Mouse (Mus musculus) neural tube, embryonic 15.5 days (tissue): ENCODE results near the gene Gm37240. TPM values are rescaled to one million over a fixed set of nuclear protein-coding genes. Genes with fewer than 3 reads are reported as not detected.

Experiments used
- ATAC-seq: fragments of 200-750 bp; cut with Nextera tagmentation; 2 replicates; pipeline ENCODE4 v1.8.0; 2017; ENCODE audit warnings: mild to moderate bottlenecking, moderate TSS enrichment, moderate library complexity; ENCODE audit not compliant: low FRiP score
- H3K27ac ChIP-seq: fragments of 300-500 bp; sonication (generic); replicated peaks from 2 replicates; pipeline ENCODE4 v1.5.1; 2015; ENCODE audit warnings: mild to moderate bottlenecking, inconsistent platforms
- H3K27me3 ChIP-seq: fragments of 300-500 bp; sonication (generic); replicated peaks from 2 replicates; pipeline ENCODE4 v1.6.1; 2015; ENCODE audit warnings: inconsistent platforms
- H3K36me3 ChIP-seq: fragments of 300-500 bp; sonication (generic); 2 replicates; pipeline ENCODE4 v1.6.1; 2015; ENCODE audit warnings: inconsistent platforms
- H3K4me1 ChIP-seq: fragments of 300-500 bp; sonication (generic); 2 replicates; pipeline ENCODE4 v1.6.1; 2015; ENCODE audit warnings: inconsistent platforms
- H3K4me2 ChIP-seq: fragments of 300-500 bp; sonication (generic); 2 replicates; pipeline ENCODE4 v1.6.1; 2015; ENCODE audit warnings: inconsistent platforms, mild to moderate bottlenecking, moderate library complexity
- H3K4me3 ChIP-seq: fragments of 300-500 bp; sonication (generic); replicated peaks from 2 replicates; pipeline ENCODE4 v1.5.1; 2015; ENCODE audit warnings: mild to moderate bottlenecking, inconsistent platforms
- H3K9ac ChIP-seq: fragments of 300-500 bp; sonication (generic); replicated peaks from 2 replicates; pipeline ENCODE4 v1.6.1; 2015; ENCODE audit warnings: mild to moderate bottlenecking, inconsistent platforms
- H3K9me3 ChIP-seq: fragments of 300-500 bp; sonication (generic); replicated peaks from 2 replicates; pipeline ENCODE4 v1.6.1; 2016; ENCODE audit warnings: inconsistent platforms
- WGBS: fragments of 180-500 bp; shearing (Covaris S2); methylation state at CpG from one replicate; pipeline ENCODE4 v1.1.7; 2015; ENCODE audit warnings: mixed read lengths; 5-methylcytosine and 5-hydroxymethylcytosine counted together
- polyA plus RNA-seq: library from polyadenylated mRNA; unstranded; fragments of >200 nt; fragmentation: Nextera tagmentation; extraction: Ambion mirVana; gene quantifications from 2 replicates; pipeline ENCODE4 v1.2.1, GENCODE M21; 2015

Gm37240 gene
- polyA plus RNA-seq, 1 experiment from 2014 or later: 0.99 TPM

DNA sequence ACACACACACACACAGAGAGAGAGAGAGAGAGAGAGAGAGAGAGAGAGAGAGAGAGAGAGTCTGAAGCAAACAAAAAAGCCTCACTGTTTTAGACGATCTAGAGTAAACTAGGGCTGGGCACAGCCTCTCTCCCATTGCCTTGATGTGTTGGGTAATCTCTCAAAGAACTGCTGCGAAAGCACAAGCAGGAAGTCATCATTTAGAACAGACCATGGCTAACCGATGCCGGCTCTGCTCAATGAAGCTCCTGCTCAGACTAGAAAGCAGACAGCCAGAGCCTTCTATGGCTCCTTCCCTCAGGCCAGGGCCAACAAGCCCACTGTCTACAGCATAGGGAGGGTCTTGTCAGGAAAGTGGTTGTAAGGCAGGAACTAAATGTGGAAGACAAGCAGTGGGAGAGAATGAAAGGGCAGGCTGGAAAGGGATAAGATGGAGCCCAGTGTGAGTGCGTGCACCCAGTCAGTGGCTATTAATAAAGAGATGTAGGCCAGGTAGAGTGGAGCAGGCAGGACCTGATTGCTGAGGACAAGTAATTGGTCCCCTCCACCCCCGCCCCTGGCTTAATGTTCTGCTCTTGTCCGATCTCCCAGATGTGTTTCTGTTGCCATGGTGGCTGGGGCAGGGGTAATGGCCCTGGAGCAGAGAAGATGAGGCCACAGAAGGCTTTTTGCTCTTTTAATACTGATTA, 1200.4 kb downstream of the Gm37240 start:
- H3K4me3 ChIP-seq: no peak overlapping the region
- H3K27me3 ChIP-seq: no peaks in the 10 kb centered on the region
- no peak overlapping the region for H3K27ac ChIP-seq
- H3K9ac ChIP-seq: no peak overlapping the region
- H3K4me1 ChIP-seq: peaks cover 4% of the 10 kb centered on the region; the same call in 1 of the 2 replicates
- no peak for ATAC-seq
- WGBS: 62% methylated on average over 7 of the region's 7 CpGs
- H3K36me3 ChIP-seq: no peaks in the 10 kb centered on the region
- H3K9me3 ChIP-seq: no peaks in the 10 kb centered on the region
- no peak overlapping the region for H3K4me2 ChIP-seq

DNA sequence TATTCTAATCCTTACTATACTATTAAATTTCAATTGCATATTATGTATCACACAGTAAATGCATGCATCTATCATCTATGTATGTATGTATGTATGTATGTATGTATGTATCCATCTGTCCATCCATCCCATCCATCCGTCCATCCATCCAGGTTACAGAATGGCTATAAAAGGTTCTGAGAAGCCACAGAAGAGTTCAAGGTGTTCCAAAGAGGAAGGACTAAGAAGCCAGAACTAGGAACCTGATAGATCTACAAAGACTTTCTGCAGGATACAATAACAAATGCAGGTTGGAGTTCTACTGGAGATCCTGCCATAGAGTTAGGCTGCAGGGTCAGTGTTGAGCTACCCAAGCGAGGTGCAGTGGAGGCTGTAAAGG, 1201.0 kb downstream of the Gm37240 start:
- no peaks in the 10 kb centered on the region for H3K27me3 ChIP-seq
- H3K4me1 ChIP-seq: peaks cover 4% of the 10 kb centered on the region; the same call in 1 of the 2 replicates
- no peaks in the 10 kb centered on the region for H3K36me3 ChIP-seq
- WGBS: 94% methylated on average over 2 of the region's 2 CpGs
- H3K4me2 ChIP-seq: no peak overlapping the region
- no peak overlapping the region for H3K4me3 ChIP-seq
- ATAC-seq: no peak
- H3K27ac ChIP-seq: no peak overlapping the region
- no peaks in the 10 kb centered on the region for H3K9me3 ChIP-seq
- no peak overlapping the region for H3K9ac ChIP-seq

GRCm38 (mm10) chr3:84685662-84686293, 1201.5 kb downstream of the Gm37240 start:
- no peak for ATAC-seq
- WGBS: 73% methylated on average over 8 of the region's 8 CpGs

GRCm38 (mm10) chr3:84683788-84684187, 1203.5 kb downstream of the Gm37240 start:
- H3K4me3 ChIP-seq: no peak overlapping the region
- H3K4me2 ChIP-seq: no peak overlapping the region
- no peaks in the 10 kb centered on the region for H3K36me3 ChIP-seq
- H3K9me3 ChIP-seq: no peaks in the 10 kb centered on the region
- peaks cover 4% of the 10 kb centered on the region; the same call in 1 of the 2 replicates for H3K4me1 ChIP-seq
- H3K9ac ChIP-seq: no peak overlapping the region
- no peak for ATAC-seq
- 96% methylated on average over 6 of the region's 6 CpGs for WGBS
- no peaks in the 10 kb centered on the region for H3K27me3 ChIP-seq
- H3K27ac ChIP-seq: no peak overlapping the region

More at GRCm38 (mm10) chr3:84685662-84686293, 1201.5 kb downstream of the Gm37240 start:
- no peak overlapping the region for H3K27ac ChIP-seq
- H3K4me1 ChIP-seq: peaks cover 4% of the 10 kb centered on the region; the same call in 1 of the 2 replicates
- H3K36me3 ChIP-seq: no peaks in the 10 kb centered on the region
- H3K27me3 ChIP-seq: no peaks in the 10 kb centered on the region
- no peak overlapping the region for H3K4me2 ChIP-seq
- no peaks in the 10 kb centered on the region for H3K9me3 ChIP-seq
- no peak overlapping the region for H3K4me3 ChIP-seq
- no peak overlapping the region for H3K9ac ChIP-seq

- H3K27me3 ChIP-seq: no peaks in the 10 kb centered on the region
- WGBS: 86% methylated on average over 8 of the region's 8 CpGs
Observed at GRCm38 (mm10) chr3:84681699-84682098, 1205.6 kb downstream of the Gm37240 start.

DNA sequence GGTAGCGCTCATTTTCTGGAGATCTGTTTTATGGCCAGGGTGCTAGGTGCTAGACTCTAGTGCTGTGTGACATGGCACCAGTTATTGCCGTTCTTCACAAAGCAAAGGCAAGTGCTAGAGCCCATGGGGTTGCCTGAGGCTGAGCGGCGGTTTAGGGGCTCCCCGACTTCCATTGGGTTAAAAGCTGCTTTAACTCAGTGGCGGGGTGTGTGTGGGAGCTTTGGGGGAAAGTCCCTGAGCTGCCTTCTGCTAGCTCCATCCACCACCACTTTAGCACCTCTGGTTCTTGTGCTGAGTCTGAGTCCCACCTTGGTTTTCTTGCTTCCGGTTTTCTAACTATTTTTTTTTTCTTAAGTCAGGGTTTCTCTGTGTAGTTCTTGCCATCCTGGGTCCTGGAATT, 1207.3 kb downstream of the Gm37240 start:
- Histone ChIP-seq H3K4me2 (no peak overlapping the region), H3K36me3 (no peaks in the 10 kb centered on the region), H3K27me3 (no peaks in the 10 kb centered on the region), H3K9ac (no peak overlapping the region), H3K9me3 (no peaks in the 10 kb centered on the region), H3K27ac (no peak overlapping the region), H3K4me1 (no peaks in the 10 kb centered on the region), H3K4me3 (no peak overlapping the region)
- ATAC-seq: no peak
- whole genome bisulfite sequencing: 94% methylated on average over 7 of the region's 7 CpGs

More at GRCm38 (mm10) chr3:84681699-84682098, 1205.6 kb downstream of the Gm37240 start:
- Histone ChIP-seq H3K4me2 (no peak overlapping the region), H3K4me3 (no peak overlapping the region), H3K9ac (no peak overlapping the region), H3K36me3 (no peaks in the 10 kb centered on the region), H3K27ac (no peak overlapping the region), H3K4me1 (no peaks in the 10 kb centered on the region), H3K9me3 (no peaks in the 10 kb centered on the region)
- ATAC-seq: no peak

DNA sequence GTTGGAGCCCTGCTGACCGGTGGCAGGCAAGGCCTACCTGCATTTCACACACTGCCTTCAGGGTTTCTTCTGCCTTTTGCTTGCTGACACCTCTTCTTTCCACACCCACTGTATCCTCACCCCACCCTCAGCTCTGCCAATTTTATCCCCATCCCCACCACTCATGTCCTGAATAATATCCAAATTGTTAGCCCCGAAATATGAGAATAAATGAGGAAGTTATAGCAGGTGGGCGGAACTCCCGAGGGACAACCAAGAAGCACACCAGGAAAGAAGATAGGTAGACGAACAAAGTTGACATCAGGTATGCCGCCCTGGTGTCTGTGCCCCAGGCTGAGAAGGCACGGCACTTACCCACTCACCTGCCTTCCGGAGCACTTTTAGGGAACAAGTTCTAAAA, 1207.8 kb downstream of the Gm37240 start:
- Histone ChIP-seq H3K36me3 (no peaks in the 10 kb centered on the region), H3K9me3 (no peaks in the 10 kb centered on the region), H3K9ac (no peak overlapping the region), H3K27me3 (no peaks in the 10 kb centered on the region), H3K4me1 (no peaks in the 10 kb centered on the region), H3K4me3 (no peak overlapping the region), H3K4me2 (no peak overlapping the region), H3K27ac (no peak overlapping the region)
- no peak for ATAC-seq
- 95% methylated on average over 8 of the region's 8 CpGs for WGBS

- Histone ChIP-seq H3K4me3 (no peak overlapping the region), H3K9ac (no peak overlapping the region), H3K36me3 (no peaks in the 10 kb centered on the region), H3K9me3 (no peaks in the 10 kb centered on the region), H3K4me2 (no peak overlapping the region), H3K27me3 (no peaks in the 10 kb centered on the region), H3K27ac (no peak overlapping the region), H3K4me1 (no peaks in the 10 kb centered on the region)
- no peak for ATAC-seq
- WGBS: 81% methylated on average over 5 of the region's 5 CpGs
Observed at GRCm38 (mm10) chr3:84678891-84679290, 1208.4 kb downstream of the Gm37240 start.

DNA sequence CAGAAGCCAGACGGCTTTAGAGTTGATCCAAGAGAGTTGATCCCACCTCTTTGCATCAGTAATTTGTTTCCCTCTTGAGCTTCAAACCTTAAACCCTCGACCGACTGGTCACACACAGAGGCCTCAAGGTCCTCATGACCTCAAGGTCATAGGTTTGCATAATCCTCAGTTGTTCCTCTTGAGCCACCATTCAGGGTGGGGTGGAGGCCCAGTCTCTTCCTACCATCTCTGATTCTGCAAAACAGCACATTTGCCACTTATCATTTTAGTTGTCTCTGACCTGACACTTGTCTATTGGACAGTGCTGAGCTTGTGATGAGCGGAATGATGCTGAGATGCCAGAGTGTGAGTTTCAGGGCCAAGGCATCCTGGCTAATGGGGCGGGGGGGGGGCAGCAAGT, 1211.6 kb downstream of the Gm37240 start:
- 84% methylated on average over 5 of the region's 5 CpGs for WGBS
- Histone ChIP-seq H3K4me2 (no peak overlapping the region), H3K27ac (no peak overlapping the region), H3K4me3 (no peak overlapping the region), H3K9ac (no peak overlapping the region), H3K4me1 (no peaks in the 10 kb centered on the region), H3K27me3 (no peaks in the 10 kb centered on the region), H3K9me3 (no peaks in the 10 kb centered on the region), H3K36me3 (no peaks in the 10 kb centered on the region)
- no peak for ATAC-seq

DNA sequence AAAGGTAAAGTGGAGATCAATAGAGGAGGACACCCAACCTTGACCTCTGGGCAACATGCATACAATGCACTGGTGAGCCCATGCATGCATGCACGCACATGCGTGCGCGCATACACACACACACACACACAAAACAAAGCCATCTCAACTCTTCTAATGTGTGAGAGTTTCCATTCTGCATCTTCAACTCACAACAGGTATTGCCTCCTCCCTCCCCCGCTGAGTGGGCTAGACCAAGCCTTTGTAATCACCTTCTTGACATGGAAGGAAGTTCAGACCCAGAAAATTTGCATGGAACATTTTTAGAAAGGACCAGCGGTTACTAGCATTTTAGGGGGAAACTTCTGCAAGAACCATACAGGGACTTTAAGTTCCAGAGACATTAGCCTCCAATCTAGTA, 1213.8 kb downstream of the Gm37240 start:
- no peak for ATAC-seq
- Histone ChIP-seq H3K4me1 (no peaks in the 10 kb centered on the region), H3K27me3 (0 out of 2 replicates have a peak, but pooled peaks cover under 1% of the 10 kb centered on the region), H3K9me3 (no peaks in the 10 kb centered on the region), H3K9ac (no peak overlapping the region), H3K4me2 (no peak overlapping the region), H3K27ac (no peak overlapping the region), H3K36me3 (no peaks in the 10 kb centered on the region), H3K4me3 (no peak overlapping the region)
- WGBS: 94% methylated on average over 6 of the region's 6 CpGs

DNA sequence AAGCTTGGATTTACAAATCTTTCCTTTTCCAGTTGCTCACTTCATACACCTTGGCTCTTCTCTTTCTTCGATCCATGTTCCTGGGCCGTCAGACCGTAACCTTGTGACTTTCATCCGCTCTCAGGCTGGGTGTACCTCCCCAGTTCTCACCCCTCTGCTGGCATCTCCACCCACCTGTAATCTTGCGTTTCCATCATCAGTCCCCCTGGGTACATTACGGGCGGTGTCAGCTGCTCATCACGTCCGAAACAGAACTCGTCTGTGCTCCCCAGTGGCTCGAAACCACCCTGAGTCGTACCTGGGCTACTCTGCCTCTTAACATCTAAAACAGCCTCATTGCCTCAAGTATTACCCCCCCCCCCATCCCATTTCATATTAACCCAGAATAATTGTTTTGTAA, 1215.2 kb downstream of the Gm37240 start:
- H3K9ac ChIP-seq: no peak overlapping the region
- no peaks in the 10 kb centered on the region for H3K4me1 ChIP-seq
- H3K27ac ChIP-seq: no peak overlapping the region
- ATAC-seq: no peak
- 91% methylated on average over 12 of the region's 12 CpGs for WGBS
- no peaks in the 10 kb centered on the region for H3K36me3 ChIP-seq
- peaks cover 11% of the 10 kb centered on the region for H3K27me3 ChIP-seq
- no peaks in the 10 kb centered on the region for H3K9me3 ChIP-seq
- H3K4me2 ChIP-seq: no peak overlapping the region
- no peak overlapping the region for H3K4me3 ChIP-seq

- Histone ChIP-seq H3K27ac (no peak overlapping the region), H3K9me3 (no peaks in the 10 kb centered on the region), H3K4me3 (no peak overlapping the region), H3K27me3 (peaks cover 38% of the 10 kb centered on the region), H3K4me1 (peaks cover 13% of the 10 kb centered on the region), H3K9ac (no peak overlapping the region), H3K36me3 (no peaks in the 10 kb centered on the region), H3K4me2 (no peak overlapping the region)
- ATAC-seq: no peak
- 85% methylated on average over 3 of the region's 3 CpGs for WGBS
Observed at GRCm38 (mm10) chr3:84668957-84669356, 1218.4 kb downstream of the Gm37240 start.
